In the genomic region with DNA sequence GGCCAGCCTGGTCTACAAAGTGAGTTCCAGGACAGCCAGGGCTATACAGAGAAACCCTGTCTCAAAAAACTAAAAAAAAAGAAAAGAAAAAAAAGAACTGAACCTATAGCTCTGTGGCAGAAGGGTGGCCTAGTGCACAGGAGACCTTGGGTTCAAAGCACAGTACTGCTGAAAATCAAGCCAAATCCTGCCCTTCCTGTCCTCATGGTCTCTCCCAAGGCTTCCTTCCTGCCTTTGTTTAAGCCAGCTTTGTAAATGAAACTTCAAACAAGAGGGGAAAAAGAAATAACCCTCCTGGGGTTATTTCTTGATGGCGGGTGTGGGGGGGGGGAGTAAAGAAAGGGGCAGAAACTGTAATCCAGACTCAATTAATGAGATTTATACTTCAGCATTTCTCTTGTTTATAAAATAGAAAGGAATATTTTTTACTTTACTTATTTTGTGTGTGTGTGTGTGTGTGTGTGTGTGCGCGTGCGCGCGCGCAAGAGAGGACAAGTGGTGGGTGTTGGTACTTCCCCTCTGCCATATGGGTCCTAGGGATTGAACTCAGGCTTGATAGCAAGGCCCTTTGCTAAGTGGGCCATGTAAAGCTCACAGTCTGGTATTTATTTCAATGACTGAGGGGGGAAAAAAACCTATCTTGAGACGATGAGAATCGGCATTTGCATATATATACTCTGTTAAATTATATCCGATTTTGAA, we compare ENCODE assay signal across 8 mouse cellular contexts. TPM values are rescaled to one million over a fixed set of nuclear protein-coding genes. Genes with fewer than 3 reads are reported as not detected.
DNase-seq lines count a peak whose midpoint lies in the region; ATAC-seq and TF ChIP-seq lines count a peak whose summit lies in the region.

No protein-coding gene starts in this region.

- no peak for ATAC-seq in limb, embryonic 12.5 days (ENCODE audit: insufficient number of reproducible peaks, insufficient read depth, low FRiP score, low TSS enrichment, low read depth)
- ATAC-seq in heart, embryonic 15.5 days (replicated peaks; ENCODE audit: insufficient number of reproducible peaks, insufficient read depth, low FRiP score, low read depth) = no peak
- no peak for ATAC-seq in lung, embryonic 14.5 days (ENCODE audit: insufficient read depth)

- H3K27me3 ChIP-seq in limb, embryonic 12.5 days = no peaks in the 10 kb centered on the region
- H3K27me3 ChIP-seq in limb, embryonic 10.5 days (ENCODE audit: low read depth, poor library complexity, severe bottlenecking) = no peaks in the 10 kb centered on the region
- H3K27me3 ChIP-seq in heart, embryonic 15.5 days = no peaks in the 10 kb centered on the region
- no peaks in the 10 kb centered on the region for H3K27me3 ChIP-seq in lung, embryonic 14.5 days (ENCODE audit: insufficient read depth, low read length)

- H3K9me3 ChIP-seq in limb, embryonic 12.5 days = no peaks in the 10 kb centered on the region
- H3K9me3 ChIP-seq in limb, embryonic 10.5 days (replicated peaks) = no peaks in the 10 kb centered on the region
- no peaks in the 10 kb centered on the region for H3K9me3 ChIP-seq in heart, embryonic 15.5 days (replicated peaks)
- H3K9me3 ChIP-seq in lung, embryonic 14.5 days (ENCODE audit: low read depth, low read length) = no peaks in the 10 kb centered on the region

- no peak overlapping the region for H3K27ac ChIP-seq in limb, embryonic 12.5 days
- H3K27ac ChIP-seq in limb, embryonic 10.5 days = no peak overlapping the region
- H3K27ac ChIP-seq in brown adipose tissue, adult 24 weeks (replicated peaks; ENCODE audit: low read depth, low read length) = peak overlapping the region; percentile 95
- H3K27ac ChIP-seq in heart, embryonic 15.5 days = peak overlapping the region; percentile 98
- 0 out of 2 replicates have a peak overlapping the region, but pooled peaks have one; percentile 31 for H3K27ac ChIP-seq in lung, embryonic 14.5 days (ENCODE audit: low read depth)

- peak overlapping the region; percentile 73; the same call in 1 of the 2 replicates for H3K4me2 ChIP-seq in limb, embryonic 12.5 days
- H3K4me2 ChIP-seq in heart, embryonic 15.5 days = peak overlapping the region; percentile 89
- peak overlapping the region; percentile 88 for H3K4me2 ChIP-seq in lung, embryonic 14.5 days

- H3K36me3 ChIP-seq in limb, embryonic 12.5 days = no peaks in the 10 kb centered on the region
- peaks cover 5% of the 10 kb centered on the region for H3K36me3 ChIP-seq in limb, embryonic 10.5 days
- peaks cover 8% of the 10 kb centered on the region for H3K36me3 ChIP-seq in heart, embryonic 15.5 days
- H3K36me3 ChIP-seq in lung, embryonic 14.5 days (ENCODE audit: insufficient read depth) = no peaks in the 10 kb centered on the region

- intact Hi-C loops in left cerebral cortex, postnatal 4 days (cut with DNase I) = no loop called here

- H3K4me1 ChIP-seq in limb, embryonic 12.5 days (replicated peaks) = peaks cover 12% of the 10 kb centered on the region; the same call in 1 of the 2 replicates
- H3K4me1 ChIP-seq in limb, embryonic 10.5 days = peaks cover 14% of the 10 kb centered on the region
- peaks cover 12% of the 10 kb centered on the region for H3K4me1 ChIP-seq in brown adipose tissue, adult 24 weeks (ENCODE audit: control insufficient read depth, insufficient read depth, insufficient read length, low read length)
- peaks cover 16% of the 10 kb centered on the region for H3K4me1 ChIP-seq in heart, embryonic 15.5 days (replicated peaks)
- 0 out of 2 replicates have a peak, but pooled peaks cover 3% of the 10 kb centered on the region for H3K4me1 ChIP-seq in lung, embryonic 14.5 days (ENCODE audit: insufficient read depth)

- WGBS in limb, embryonic 12.5 days = 93% methylated on average over 10 of the region's 10 CpGs
- 92% methylated on average over 10 of the region's 10 CpGs for WGBS in limb, embryonic 10.5 days
- 90% methylated on average over 10 of the region's 10 CpGs for WGBS in heart, embryonic 15.5 days
- 83% methylated on average over 10 of the region's 10 CpGs for WGBS in lung, embryonic 14.5 days

- TF ChIP-seq CTCF in lung, embryonic 14.5 days (IDR thresholded peaks at IDR 0.05; ENCODE audit: low read depth) = 0 out of 2 replicates have a peak, but pooled peaks have one; percentile 16

- DNase-seq in limb, embryonic 10.5 days (ENCODE audit: low spot score) = no peak
- DNase-seq in lung, embryonic 14.5 days = peak; percentile 65
- DNase-seq in cerebellum, adult 8-10 months = no peak
- DNase-seq in cerebellum, adult 11 months = no peak
- no peak for DNase-seq in left cerebral cortex, postnatal 4 days

- peak overlapping the region; percentile 78; the same call in 1 of the 2 replicates for H3K4me3 ChIP-seq in limb, embryonic 12.5 days (replicated peaks)
- no peak overlapping the region for H3K4me3 ChIP-seq in limb, embryonic 10.5 days
- peak overlapping the region; percentile 4; the same call in 1 of the 2 replicates for H3K4me3 ChIP-seq in brown adipose tissue, adult 24 weeks (ENCODE audit: insufficient read depth, low read depth, low read length)
- H3K4me3 ChIP-seq in heart, embryonic 15.5 days = peak overlapping the region; percentile 77; the same call in 1 of the 2 replicates
- peak overlapping the region; percentile 77; the same call in 1 of the 2 replicates for H3K4me3 ChIP-seq in lung, embryonic 14.5 days (ENCODE audit: low read depth, low read length)

- H3K9ac ChIP-seq in limb, embryonic 12.5 days (replicated peaks) = no peak overlapping the region
- H3K9ac ChIP-seq in heart, embryonic 15.5 days = no peak overlapping the region
- H3K9ac ChIP-seq in lung, embryonic 14.5 days = no peak overlapping the region

RNA-seq across cellular contexts. Expression of gene Afg1l, which starts 1.4 kb away (rescaled TPM):
- polyA plus RNA-seq in limb, embryonic 12.5 days (2016; fragmentation: Nextera tagmentation; extraction: Ambion mirVana) = 5.3 and 5.4 TPM in 2 replicates
- polyA plus RNA-seq in limb, embryonic 10.5 days (2016; fragmentation: Nextera tagmentation; extraction: Ambion mirVana) = 4.0 and 4.6 TPM in 2 replicates
- polyA plus RNA-seq in brown adipose tissue, adult 24 weeks (2012; ENCODE audit: insufficient read depth, insufficient read length, missing spikeins) = 90.6 and 104 TPM in 2 replicates
- polyA plus RNA-seq in heart, embryonic 15.5 days (2015; fragmentation: Nextera tagmentation; extraction: Ambion mirVana) = 16.5 and 17.2 TPM in 2 replicates
- polyA plus RNA-seq in lung, embryonic 14.5 days (2014; fragmentation: Nextera tagmentation; extraction: Ambion mirVana) = 7.7 and 8.2 TPM in 2 replicates
- 1 to 10 TPM; 5.0 to 5.3 TPM for total RNA-seq in left cerebral cortex, postnatal 4 days (2021)

RNA-seq across cellular contexts. Expression of gene Snx3, which starts 24.9 kb away (rescaled TPM):
- polyA plus RNA-seq in limb, embryonic 12.5 days (2016; fragmentation: Nextera tagmentation; extraction: Ambion mirVana) = 243 and 244 TPM in 2 replicates
- 236 and 240 TPM in 2 replicates for polyA plus RNA-seq in limb, embryonic 10.5 days (2016; fragmentation: Nextera tagmentation; extraction: Ambion mirVana)
- 163 and 187 TPM in 2 replicates for polyA plus RNA-seq in brown adipose tissue, adult 24 weeks (2012; ENCODE audit: insufficient read depth, insufficient read length, missing spikeins)
- 340 and 352 TPM in 2 replicates for polyA plus RNA-seq in heart, embryonic 15.5 days (2015; fragmentation: Nextera tagmentation; extraction: Ambion mirVana)
- 367 and 368 TPM in 2 replicates for polyA plus RNA-seq in lung, embryonic 14.5 days (2014; fragmentation: Nextera tagmentation; extraction: Ambion mirVana)
- 100 to 1,000 TPM; 164 to 170 TPM for total RNA-seq in left cerebral cortex, postnatal 4 days (2021)

Comparison
In these comparisons a context has a peak if more than half of its experiments do, and no peak if none do; other contexts are left out.
1. H3K27ac ChIP-seq: peak in brown adipose tissue, adult 24 weeks (single experiment), heart, embryonic 15.5 days (single experiment) and lung, embryonic 14.5 days (single experiment); none in limb, embryonic 12.5 days (single experiment) and limb, embryonic 10.5 days (single experiment).
2. Peak in every context shown above with its lines, with median percentiles within 50 percentile points of each other: H3K4me2 ChIP-seq.